Mouse (Mus musculus): Measurements from ENCODE around the gene Pla1a.

- no peak for TF ChIP-seq CTCF (IDR thresholded peaks at IDR 0.05; ENCODE audit: extremely low read depth, insufficient read depth, low read length)
- TF ChIP-seq POLR2A (IDR thresholded peaks at IDR 0.05; ENCODE audit: extremely low read depth, insufficient read depth, low read length), result no peak
Observed at GRCm38 (mm10) chr16:38442216-38442615, 9.3 kb upstream of the Pla1a start.

Data from cortical plate, adult 2 months (tissue).